Mouse (Mus musculus): ENCODE data around the gene Gm10696. TPM values are rescaled to one million over a fixed set of nuclear protein-coding genes. Genes with fewer than 3 reads are reported as not detected.
"Not testable (repeated sequence)": the region's sequence is repeated elsewhere in the genome, so short reads cannot be mapped to it uniquely, and the experiment has no call there.

Gm10696 gene
- total RNA-seq (2021): not detected
- long read RNA-seq, experiment 1: 0 reads
- long read RNA-seq, experiment 2: 0 reads

- H3K27ac ChIP-seq; DNase-seq (ENCODE audit: low spot score in 2 of 2); H3K4me3 ChIP-seq: not testable (repeated sequence)
These were observed at the start of gene Gm10696 for GRCm38 (mm10) chr3:94178093-94178492. Gene Gm10696 (minus strand): TSS chr3:94178193.

- not testable (repeated sequence) for DNase-seq (ENCODE audit: low spot score in 2 of 2); H3K27ac ChIP-seq; H3K4me3 ChIP-seq
These were observed 18.4 kb upstream of the Gm10696 start, which contains the start of gene Gm5286 for GRCm38 (mm10) chr3:94196414-94196813. Gene Gm5286 (plus strand): TSS chr3:94196714.

- DNase-seq (ENCODE audit: low spot score in 2 of 2); H3K4me3 ChIP-seq; H3K27ac ChIP-seq: not testable (repeated sequence)
These were observed 10.6 kb downstream of the Gm10696 start for GRCm38 (mm10) chr3:94167351-94167750.

Other genes starting within 250 kb of the Gm10696 start
- not detected for gene Gm9117, start 234.7 kb downstream of the Gm10696 start, total RNA-seq (2021)
- not detected for gene Tdpoz5, start 216.9 kb downstream of the Gm10696 start, total RNA-seq (2021)
- gene Gm9125, start 123.3 kb downstream of the Gm10696 start, total RNA-seq (2021): not detected
- gene Gm10697, start 105.5 kb downstream of the Gm10696 start, total RNA-seq (2021): not detected
- gene Gm5286, start 18.5 kb upstream of the Gm10696 start, total RNA-seq (2021): not detected
- not detected for gene Gm4778, start 85.8 kb upstream of the Gm10696 start, total RNA-seq (2021)
- gene Them4, start 131.9 kb upstream of the Gm10696 start, total RNA-seq (2021): 10 to 100 TPM; 24.3 to 26.5 TPM
- not detected for gene Them5, start 163.9 kb upstream of the Gm10696 start, total RNA-seq (2021)
- gene C2cd4d, start 184.2 kb upstream of the Gm10696 start, total RNA-seq (2021): under 1 TPM; 0.36 to 0.47 TPM
- gene Rorc, start 194.6 kb upstream of the Gm10696 start, total RNA-seq (2021): 1 to 10 TPM in 1 of 2 experiments, under 1 TPM in 1; 0.97 to 1.0 TPM
- gene Lingo4, start 220.3 kb upstream of the Gm10696 start, total RNA-seq (2021): under 1 TPM; 0.79 to 0.98 TPM
- gene Tdrkh, start 235.1 kb upstream of the Gm10696 start, total RNA-seq (2021): 10 to 100 TPM; 41.3 to 47.2 TPM

Data from layer of hippocampus, adult 2 months (tissue).